Mouse (Mus musculus): ENCODE data around the gene Sertm1. TPM values are rescaled to one million over a fixed set of nuclear protein-coding genes. Genes with fewer than 3 reads are reported as not detected.

Sertm1 gene
- polyA plus RNA-seq, 1 experiment from 2014 or later = 0.28 TPM

Other genes with a start within 250 kb of the Sertm1 start
- 97.0 and 104 TPM in 2 replicates for gene Supt20, start 223.1 kb downstream of the Sertm1 start, polyA plus RNA-seq (2016; fragmentation: Nextera tagmentation; extraction: Ambion mirVana)
- gene Gm21958, start 201.5 kb downstream of the Sertm1 start, polyA plus RNA-seq (2016; fragmentation: Nextera tagmentation; extraction: Ambion mirVana) = 1.1 TPM in 1 of 2 replicates, not detected in the other
- gene Exosc8, start 180.5 kb downstream of the Sertm1 start, polyA plus RNA-seq (2016; fragmentation: Nextera tagmentation; extraction: Ambion mirVana) = 96.2 and 98.1 TPM in 2 replicates
- gene Alg5, start 180.3 kb downstream of the Sertm1 start, polyA plus RNA-seq (2016; fragmentation: Nextera tagmentation; extraction: Ambion mirVana) = 44.2 and 45.5 TPM in 2 replicates
- gene Smad9, start 160.3 kb downstream of the Sertm1 start, polyA plus RNA-seq (2016; fragmentation: Nextera tagmentation; extraction: Ambion mirVana) = 0.44 and 0.45 TPM in 2 replicates
- 59.7 and 67.0 TPM in 2 replicates for gene Rfxap, start 108.1 kb downstream of the Sertm1 start, polyA plus RNA-seq (2016; fragmentation: Nextera tagmentation; extraction: Ambion mirVana)
- 1.8 and 2.0 TPM in 2 replicates for gene Ccna1, start 139.6 kb upstream of the Sertm1 start, polyA plus RNA-seq (2016; fragmentation: Nextera tagmentation; extraction: Ambion mirVana)
- gene Spg20, start 196.2 kb upstream of the Sertm1 start, polyA plus RNA-seq (2016; fragmentation: Nextera tagmentation; extraction: Ambion mirVana) = 34.2 and 37.4 TPM in 2 replicates
- gene Ccdc169, start 221.5 kb upstream of the Sertm1 start, polyA plus RNA-seq (2016; fragmentation: Nextera tagmentation; extraction: Ambion mirVana) = not detected in 2 replicates

All from neural tube, embryonic 12.5 days (tissue).